Mouse (Mus musculus): ENCODE results near the gene Sugct. TPM values are rescaled to one million over a fixed set of nuclear protein-coding genes. Genes with fewer than 3 reads are reported as not detected.

Sugct gene
- total and polyA plus RNA-seq, 2 experiments from 2014 or later = 1.3 to 4.4 TPM

GRCm38 (mm10) chr13:17028595-17028994, 666.8 kb downstream of the Sugct start:
- Histone ChIP-seq H3K9ac (replicated peaks; ENCODE audit: low read depth, low read length) (no peak overlapping the region), H3K27me3 (ENCODE audit: control insufficient read depth, insufficient read depth, low read length) (no peaks in the 10 kb centered on the region), H3K9me3 (replicated peaks; ENCODE audit: control insufficient read depth, low read length) (no peaks in the 10 kb centered on the region), H3K4me1 (ENCODE audit: control insufficient read depth, insufficient read depth) (no peaks in the 10 kb centered on the region), H3K27ac (ENCODE audit: low read depth) (no peak overlapping the region), H3K36me3 (replicated peaks; ENCODE audit: control insufficient read depth, insufficient read depth, low read length) (no peaks in the 10 kb centered on the region), H3K4me3 (ENCODE audit: low read depth, low read length) (no peak overlapping the region), H3K4me2 (ENCODE audit: low read depth, low read length) (no peak overlapping the region)
- peak; percentile 87 for TF ChIP-seq CTCF (IDR thresholded peaks at IDR 0.05; ENCODE audit: low read depth)
- TF ChIP-seq EP300 (IDR thresholded peaks at IDR 0.05; ENCODE audit: low read depth) = no peak
- DNase-seq (ENCODE audit: low spot score) (peak; percentile 81), ATAC-seq (ENCODE audit: insufficient read depth, low read depth) (peak; percentile 49; the same call in 1 of the 2 replicates)
- 37% methylated on average over 3 of the region's 3 CpGs for WGBS

- Histone ChIP-seq H3K27me3 (ENCODE audit: control insufficient read depth, insufficient read depth, low read length) (no peaks in the 10 kb centered on the region), H3K36me3 (replicated peaks; ENCODE audit: control insufficient read depth, insufficient read depth, low read length) (no peaks in the 10 kb centered on the region), H3K27ac (ENCODE audit: low read depth) (no peak overlapping the region), H3K4me2 (ENCODE audit: low read depth, low read length) (no peak overlapping the region), H3K9me3 (replicated peaks; ENCODE audit: control insufficient read depth, low read length) (no peaks in the 10 kb centered on the region), H3K4me1 (ENCODE audit: control insufficient read depth, insufficient read depth) (no peaks in the 10 kb centered on the region), H3K4me3 (ENCODE audit: low read depth, low read length) (no peak overlapping the region), H3K9ac (replicated peaks; ENCODE audit: low read depth, low read length) (no peak overlapping the region)
- ATAC-seq (ENCODE audit: insufficient read depth, low read depth) = no peak
- WGBS = 86% methylated on average over 4 of the region's 4 CpGs
- DNase-seq (ENCODE audit: low spot score) = no peak
- TF ChIP-seq CTCF (IDR thresholded peaks at IDR 0.05; ENCODE audit: low read depth) = no peak
- no peak for TF ChIP-seq EP300 (IDR thresholded peaks at IDR 0.05; ENCODE audit: low read depth)
Observed at GRCm38 (mm10) chr13:17027846-17028529, 667.4 kb downstream of the Sugct start.

- no peak overlapping the region for H3K4me3 ChIP-seq (ENCODE audit: low read depth, low read length)
- DNase-seq (ENCODE audit: low spot score) = no peak
- no peak overlapping the region for H3K4me2 ChIP-seq (ENCODE audit: low read depth, low read length)
- no peak for ATAC-seq (ENCODE audit: insufficient read depth, low read depth)
- no peaks in the 10 kb centered on the region for H3K9me3 ChIP-seq (replicated peaks; ENCODE audit: control insufficient read depth, low read length)
- no peaks in the 10 kb centered on the region for H3K36me3 ChIP-seq (replicated peaks; ENCODE audit: control insufficient read depth, insufficient read depth, low read length)
- WGBS = 92% methylated on average over 2 of the region's 2 CpGs
- no peaks in the 10 kb centered on the region for H3K4me1 ChIP-seq (ENCODE audit: control insufficient read depth, insufficient read depth)
- no peak overlapping the region for H3K9ac ChIP-seq (replicated peaks; ENCODE audit: low read depth, low read length)
- H3K27me3 ChIP-seq (ENCODE audit: control insufficient read depth, insufficient read depth, low read length) = no peaks in the 10 kb centered on the region
- no peak for TF ChIP-seq CTCF (IDR thresholded peaks at IDR 0.05; ENCODE audit: low read depth)
- no peak for TF ChIP-seq EP300 (IDR thresholded peaks at IDR 0.05; ENCODE audit: low read depth)
- H3K27ac ChIP-seq (ENCODE audit: low read depth) = no peak overlapping the region
Observed at GRCm38 (mm10) chr13:17027001-17027400, 668.4 kb downstream of the Sugct start.

- Histone ChIP-seq H3K27ac (ENCODE audit: low read depth) (no peak overlapping the region), H3K4me3 (ENCODE audit: low read depth, low read length) (no peak overlapping the region), H3K9ac (replicated peaks; ENCODE audit: low read depth, low read length) (no peak overlapping the region), H3K9me3 (replicated peaks; ENCODE audit: control insufficient read depth, low read length) (no peaks in the 10 kb centered on the region), H3K27me3 (ENCODE audit: control insufficient read depth, insufficient read depth, low read length) (no peaks in the 10 kb centered on the region), H3K4me2 (ENCODE audit: low read depth, low read length) (no peak overlapping the region), H3K36me3 (replicated peaks; ENCODE audit: control insufficient read depth, insufficient read depth, low read length) (no peaks in the 10 kb centered on the region), H3K4me1 (ENCODE audit: control insufficient read depth, insufficient read depth) (peaks cover 10% of the 10 kb centered on the region; the same call in 1 of the 2 replicates)
- 90% methylated on average over 2 of the region's 2 CpGs for WGBS
- TF ChIP-seq EP300 (IDR thresholded peaks at IDR 0.05; ENCODE audit: low read depth) = no peak
- TF ChIP-seq CTCF (IDR thresholded peaks at IDR 0.05; ENCODE audit: low read depth) = no peak
- DNase-seq (ENCODE audit: low spot score) = no peak
- ATAC-seq (ENCODE audit: insufficient read depth, low read depth) = no peak
Observed at GRCm38 (mm10) chr13:16996464-16996863, 698.9 kb downstream of the Sugct start.

GRCm38 (mm10) chr13:16995321-16995720, 700.0 kb downstream of the Sugct start:
- H3K4me3 ChIP-seq (ENCODE audit: low read depth, low read length) = no peak overlapping the region
- H3K4me1 ChIP-seq (ENCODE audit: control insufficient read depth, insufficient read depth) = peaks cover 9% of the 10 kb centered on the region; the same call in 1 of the 2 replicates
- WGBS = 78% methylated on average over 3 of the region's 3 CpGs
- H3K27ac ChIP-seq (ENCODE audit: low read depth) = no peak overlapping the region
- H3K4me2 ChIP-seq (ENCODE audit: low read depth, low read length) = no peak overlapping the region
- no peaks in the 10 kb centered on the region for H3K27me3 ChIP-seq (ENCODE audit: control insufficient read depth, insufficient read depth, low read length)
- TF ChIP-seq CTCF (IDR thresholded peaks at IDR 0.05; ENCODE audit: low read depth) (no peak), EP300 (IDR thresholded peaks at IDR 0.05; ENCODE audit: low read depth) (no peak)
- no peaks in the 10 kb centered on the region for H3K36me3 ChIP-seq (replicated peaks; ENCODE audit: control insufficient read depth, insufficient read depth, low read length)
- DNase-seq (ENCODE audit: low spot score) (no peak), ATAC-seq (ENCODE audit: insufficient read depth, low read depth) (no peak)
- H3K9ac ChIP-seq (replicated peaks; ENCODE audit: low read depth, low read length) = no peak overlapping the region
- H3K9me3 ChIP-seq (replicated peaks; ENCODE audit: control insufficient read depth, low read length) = no peaks in the 10 kb centered on the region

- Histone ChIP-seq H3K27ac (ENCODE audit: low read depth) (no peak overlapping the region), H3K9ac (replicated peaks; ENCODE audit: low read depth, low read length) (no peak overlapping the region), H3K4me2 (ENCODE audit: low read depth, low read length) (no peak overlapping the region), H3K4me1 (ENCODE audit: control insufficient read depth, insufficient read depth) (peaks cover 5% of the 10 kb centered on the region; the same call in 1 of the 2 replicates), H3K36me3 (replicated peaks; ENCODE audit: control insufficient read depth, insufficient read depth, low read length) (no peaks in the 10 kb centered on the region), H3K27me3 (ENCODE audit: control insufficient read depth, insufficient read depth, low read length) (no peaks in the 10 kb centered on the region), H3K4me3 (ENCODE audit: low read depth, low read length) (no peak overlapping the region), H3K9me3 (replicated peaks; ENCODE audit: control insufficient read depth, low read length) (no peaks in the 10 kb centered on the region)
- ATAC-seq (ENCODE audit: insufficient read depth, low read depth) (no peak), DNase-seq (ENCODE audit: low spot score) (no peak)
- 37% methylated on average over 6 of the region's 6 CpGs for WGBS
- TF ChIP-seq EP300 (IDR thresholded peaks at IDR 0.05; ENCODE audit: low read depth) (no peak), CTCF (IDR thresholded peaks at IDR 0.05; ENCODE audit: low read depth) (no peak)
Observed at GRCm38 (mm10) chr13:16977743-16978142, 717.6 kb downstream of the Sugct start.

Data from heart, postnatal 0 days (tissue).